Mouse (Mus musculus) lung, adult 2 months (tissue): Measurements from ENCODE around the gene Napsa.

ENCODE experiments used
- CTCF ChIP-seq: fragments of 200-500 bp; IDR thresholded peaks from 2 replicates; pipeline ENCODE4 v1.5.1; 2011; ENCODE audit warnings: mild to moderate bottlenecking, low read length, control low read depth; ENCODE audit not compliant: insufficient read depth
- POLR2A ChIP-seq: fragments of 200-500 bp; IDR thresholded peaks from 2 replicates; pipeline ENCODE4 v1.6.1; 2011; ENCODE audit warnings: low read depth, mild to moderate bottlenecking, control low read depth, low read length, borderline replicate concordance; ENCODE audit errors: extremely low read depth

DNA sequence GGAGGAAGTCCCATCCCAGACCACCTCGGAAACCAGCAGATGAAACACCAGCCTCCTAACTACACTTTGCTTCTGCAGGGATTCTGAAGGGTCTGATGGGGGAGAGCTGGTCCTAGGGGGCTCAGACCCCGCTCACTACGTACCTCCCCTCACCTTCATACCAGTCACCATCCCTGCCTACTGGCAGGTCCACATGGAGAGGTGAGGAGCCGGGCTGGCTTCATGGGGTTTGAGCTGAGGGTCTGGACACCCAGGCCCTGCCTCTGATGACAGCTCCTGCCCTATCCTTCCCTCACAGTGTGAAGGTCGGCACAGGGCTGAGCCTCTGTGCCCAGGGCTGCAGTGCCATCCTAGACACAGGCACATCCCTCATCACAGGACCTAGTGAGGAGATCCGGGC lies 12.7 kb downstream of the Napsa start:
- no peak for TF ChIP-seq POLR2A
- no peak for TF ChIP-seq CTCF
